Mouse (Mus musculus) myocyte (in vitro differentiated cells): ENCODE measurements at regions not wholly inside any gene's neighbourhood (a gene's known extent, or its start where the extent isn't known, plus 50 kb on each side); places are given as distances from the start of the nearest gene placed in this dataset.

Source experiments
- CEBPB ChIP-seq: IDR thresholded peaks from 2 replicates; pipeline ENCODE4 v1.6.1; 2011; ENCODE audit warnings: mild to moderate bottlenecking, moderate library complexity; ENCODE audit not compliant: poor library complexity, insufficient read depth, severe bottlenecking
- E2F4 ChIP-seq: IDR thresholded peaks from one replicate; pipeline ENCODE4 v1.6.1; 2011; ENCODE audit warnings: mild to moderate bottlenecking, control low read depth, moderate library complexity; ENCODE audit not compliant: insufficient read depth
- MAX ChIP-seq: IDR thresholded peaks from one replicate; pipeline ENCODE4 v1.6.1; 2011; ENCODE audit warnings: low read depth, mild to moderate bottlenecking, control low read depth
- MYOD1 ChIP-seq, 3 experiments: IDR thresholded peaks; one replicate each; pipeline ENCODE4 v1.6.1; 2011; ENCODE audit warnings: control low read depth in 2 of 3, low read depth in 2 of 3, mild to moderate bottlenecking in 2 of 3, moderate library complexity in 1 of 3; ENCODE audit not compliant: insufficient read length in 2 of 3, control insufficient read depth in 1 of 3
- MYOG ChIP-seq, 3 experiments: IDR thresholded peaks; one replicate each; pipeline ENCODE4 v1.6.1; 2011; ENCODE audit warnings: control low read depth in 2 of 3, low read depth in 2 of 3, mild to moderate bottlenecking in 2 of 3; ENCODE audit not compliant: insufficient read length in 2 of 3, control insufficient read depth in 1 of 3, insufficient read depth in 1 of 3
- POLR2A ChIP-seq: IDR thresholded peaks from one replicate; pipeline ENCODE4 v1.6.1; 2011; ENCODE audit warnings: low read depth, mild to moderate bottlenecking, control low read depth, moderate library complexity; ENCODE audit not compliant: insufficient read length
- POLR2AphosphoS2 ChIP-seq: IDR thresholded peaks from one replicate; pipeline ENCODE4 v1.6.1; 2011; ENCODE audit warnings: low read depth, control low read depth; ENCODE audit not compliant: insufficient read length
- REST ChIP-seq: IDR thresholded peaks from one replicate; pipeline ENCODE4 v1.6.1; 2011; ENCODE audit warnings: mild to moderate bottlenecking, control low read depth, moderate library complexity; ENCODE audit not compliant: insufficient read depth, insufficient read length
- TCF12 ChIP-seq: IDR thresholded peaks from one replicate; pipeline ENCODE4 v1.6.1; 2011; ENCODE audit warnings: mild to moderate bottlenecking, control low read depth; ENCODE audit not compliant: poor library complexity, insufficient read depth, severe bottlenecking
- TCF3 ChIP-seq: IDR thresholded peaks from one replicate; pipeline ENCODE4 v1.6.1; 2011; ENCODE audit warnings: low read depth, control low read depth; ENCODE audit not compliant: insufficient read length
- USF1 ChIP-seq: IDR thresholded peaks from one replicate; pipeline ENCODE4 v1.6.1; 2011; ENCODE audit warnings: low read depth, mild to moderate bottlenecking, control low read depth, moderate library complexity

- TF ChIP-seq USF1 (no peak), MYOD1 (IDR thresholded peaks at IDR 0.05; ENCODE audit: control insufficient read depth in 1 of 3, insufficient read length in 2 of 3, low read depth in 2 of 3) (no peak), POLR2AphosphoS2 (no peak), POLR2A (no peak), TCF12 (no peak), MAX (no peak), E2F4 (no peak), CEBPB (no peak), TCF3 (no peak), REST (no peak), MYOG (IDR thresholded peaks at IDR 0.05; ENCODE audit: control insufficient read depth in 1 of 3, insufficient read depth in 1 of 3, insufficient read length in 2 of 3, low read depth in 2 of 3) (no peak)
These were observed 524.0 kb upstream of the Sox11 start for GRCm38 (mm10) chr12:27866421-27866820.
